Mouse (Mus musculus) frontal cortex, postnatal 36 days (tissue): ENCODE measurements at regions not wholly inside any gene's neighbourhood (a gene's known extent, or its start where the extent isn't known, plus 50 kb on each side); places are given as distances from the start of the nearest gene placed in this dataset.

Experiments
- DNase-seq, 2 experiments: peaks; one replicate each; pipeline ENCODE4 v3.0.0; 2022; ENCODE audit warnings: low spot score in 2 of 2

DNA sequence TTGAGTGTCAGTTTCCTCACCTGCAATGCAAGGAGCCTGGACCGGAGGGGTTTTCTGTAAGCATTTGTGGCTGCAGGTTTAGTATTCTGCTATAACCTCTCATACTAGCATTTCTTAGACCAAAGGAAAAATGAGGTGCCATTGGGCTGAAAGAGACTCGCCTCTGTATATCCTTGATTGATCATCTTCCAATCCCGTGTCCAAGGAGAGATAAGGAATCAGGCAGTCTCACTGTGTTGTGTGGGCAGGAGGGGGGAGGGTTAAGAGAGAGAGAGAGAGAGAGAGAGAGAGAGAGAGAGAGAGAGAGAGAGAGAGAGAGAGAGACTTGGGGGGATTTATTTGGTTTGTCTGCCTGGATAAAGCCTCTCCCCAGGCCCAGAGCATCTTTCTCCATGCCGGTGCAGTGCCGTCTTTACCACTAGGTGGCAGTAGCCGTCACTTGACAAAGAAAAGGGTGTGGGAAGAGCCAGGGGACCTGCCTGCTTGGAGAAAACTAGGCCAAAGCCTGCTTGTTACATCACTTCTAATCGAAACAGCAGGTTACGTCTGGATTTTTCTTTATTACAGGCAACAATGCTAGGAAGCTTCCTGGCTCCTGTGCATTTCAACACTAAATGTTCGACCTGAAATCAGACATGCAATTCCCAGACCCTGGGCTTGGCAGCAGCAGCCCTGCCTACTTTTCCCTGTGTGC is 56.1 kb upstream of the Ces5a start:
- DNase-seq = peak; percentile 92 to 93

DNA sequence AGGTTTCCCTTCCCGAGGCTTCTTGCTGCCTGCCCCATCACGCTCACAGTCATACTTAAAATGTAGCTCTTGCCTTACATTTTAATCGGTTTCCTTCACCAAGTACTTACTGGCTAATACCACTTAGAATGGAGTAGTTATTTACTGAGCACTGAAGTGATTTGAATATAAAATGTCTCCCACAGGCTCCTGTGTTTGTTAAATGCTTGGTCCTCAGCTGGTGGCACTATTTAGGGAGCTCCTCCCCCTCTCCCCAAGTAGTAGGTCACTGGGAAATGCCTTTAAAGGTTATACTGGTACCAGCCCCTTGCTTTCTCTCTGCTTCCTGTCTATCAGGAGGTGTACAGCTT is 56.6 kb upstream of the Ces5a start:
- DNase-seq = no peak

GRCm38 (mm10) chr8:93598613-93599121 is 63.0 kb upstream of the Ces5a start:
- no peak for DNase-seq

DNA sequence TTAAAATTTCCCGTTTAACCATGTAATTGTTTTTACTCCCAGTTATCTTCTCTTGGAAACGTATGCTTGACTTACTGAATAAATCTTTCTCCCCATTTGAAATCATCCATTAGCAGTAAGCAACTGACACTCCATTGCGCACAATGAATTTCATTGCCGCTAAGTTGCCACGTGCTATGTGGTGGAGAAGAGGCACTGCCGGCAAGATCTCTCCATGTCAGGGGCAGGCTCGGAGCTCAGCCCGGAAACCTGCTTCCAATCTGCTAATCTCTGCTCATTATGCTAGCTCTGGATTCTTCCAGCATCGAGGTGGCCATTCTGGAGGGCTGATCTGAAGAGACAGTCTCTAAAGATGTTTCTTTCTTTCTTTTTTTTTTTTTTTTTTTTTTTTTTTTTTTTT is 63.7 kb upstream of the Ces5a start:
- DNase-seq = no peak

GRCm38 (mm10) chr8:93599776-93600175 is 64.1 kb upstream of the Ces5a start:
- DNase-seq = no peak

- peak in 1 of 2 experiments; percentile 15 for DNase-seq
Measured at GRCm38 (mm10) chr8:93626807-93627526, 91.3 kb upstream of the Ces5a start.

DNA sequence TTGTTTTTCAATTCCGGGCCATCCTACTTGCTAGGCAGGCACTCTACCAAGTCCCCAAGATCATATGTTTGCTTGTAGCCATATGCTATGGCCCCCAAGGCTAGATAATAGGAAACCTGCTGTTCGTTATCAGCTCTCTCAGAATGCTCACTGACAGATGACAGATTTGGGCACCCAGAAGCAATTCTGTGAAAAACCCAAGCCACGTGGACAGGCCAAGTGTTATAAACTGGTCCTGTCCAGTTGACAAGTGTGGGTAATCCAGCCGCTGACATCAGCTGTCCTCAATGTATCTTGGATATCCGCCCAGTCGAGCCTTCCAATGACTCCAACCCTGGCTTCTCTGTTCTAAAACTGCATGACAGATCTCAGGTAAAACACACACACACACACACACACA is 92.0 kb upstream of the Ces5a start:
- no peak for DNase-seq

GRCm38 (mm10) chr8:93632896-93633295 is 97.3 kb upstream of the Ces5a start:
- DNase-seq = no peak

DNA sequence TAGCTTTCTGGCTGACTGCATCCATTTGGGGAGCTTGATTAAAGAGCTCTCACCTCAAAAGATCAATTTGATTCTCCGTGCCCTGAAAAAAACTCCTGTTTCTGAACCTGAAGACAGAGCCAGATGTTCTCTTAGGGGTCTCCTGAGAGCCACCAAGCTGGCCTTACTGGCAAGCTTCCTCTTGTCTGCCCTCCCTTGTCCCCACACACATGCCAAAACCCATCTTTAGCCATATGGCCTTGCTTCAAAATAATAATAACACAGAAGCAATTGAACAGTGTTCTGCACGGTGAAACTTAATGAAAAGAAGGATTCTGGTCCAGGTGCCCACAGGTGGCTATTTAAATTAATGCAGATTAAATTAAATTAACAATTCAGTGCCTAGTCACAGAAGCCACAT is 107.1 kb upstream of the Ces5a start:
- DNase-seq = no peak

GRCm38 (mm10) chr8:93643471-93644215 is 108.0 kb upstream of the Ces5a start:
- DNase-seq = no peak

DNA sequence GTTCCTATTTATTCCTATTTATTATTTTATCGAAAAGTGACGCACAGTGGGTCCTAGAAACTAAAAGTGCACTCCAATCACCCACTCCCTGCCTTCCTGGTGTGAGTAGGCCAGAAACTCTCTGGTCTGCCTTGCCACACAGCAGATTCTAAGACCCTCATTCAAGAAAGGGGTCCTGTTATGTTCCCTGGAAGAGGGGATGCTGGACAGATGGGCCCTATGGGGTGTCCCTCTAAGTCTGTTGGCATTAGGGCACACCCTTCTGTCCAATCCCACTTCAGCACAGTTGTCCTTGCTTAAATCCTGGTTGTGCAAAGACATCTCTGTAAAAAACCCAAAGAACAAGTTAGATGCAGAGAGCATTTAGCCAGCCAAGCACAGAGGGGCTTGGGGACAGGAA is 117.8 kb upstream of the Ces5a start:
- DNase-seq = no peak

- DNase-seq = peak; percentile 61 to 76
Measured at GRCm38 (mm10) chr8:93653913-93654705, 118.5 kb upstream of the Ces5a start.

- no peak for DNase-seq
Measured at GRCm38 (mm10) chr8:93655752-93656151, 120.1 kb upstream of the Ces5a start.

DNA sequence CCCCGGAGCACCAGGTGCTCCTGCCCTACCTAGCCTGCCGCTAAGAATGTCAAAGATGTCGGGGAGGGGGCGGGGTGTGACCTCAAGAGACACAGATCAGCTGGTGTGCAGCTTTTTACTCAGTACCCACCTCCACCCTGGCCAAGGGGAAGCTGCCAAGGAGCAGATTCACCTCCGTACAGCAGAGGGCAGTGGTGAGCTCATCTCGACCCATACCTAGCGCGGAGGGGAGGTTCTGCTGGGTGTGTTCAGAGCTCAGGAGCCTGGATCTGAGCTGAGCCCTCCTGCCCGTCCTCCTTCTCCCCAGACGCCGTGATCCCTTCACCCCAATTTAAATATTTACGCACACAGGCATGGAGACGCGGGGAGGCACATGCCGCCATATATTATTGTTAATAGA is 126.1 kb upstream of the Ces5a start:
- peak; percentile 78 to 86 for DNase-seq

GRCm38 (mm10) chr8:93662219-93662618 is 126.6 kb upstream of the Ces5a start:
- DNase-seq = no peak

- no peak for DNase-seq
Measured at GRCm38 (mm10) chr8:93663851-93664250, 128.2 kb upstream of the Ces5a start.

DNA sequence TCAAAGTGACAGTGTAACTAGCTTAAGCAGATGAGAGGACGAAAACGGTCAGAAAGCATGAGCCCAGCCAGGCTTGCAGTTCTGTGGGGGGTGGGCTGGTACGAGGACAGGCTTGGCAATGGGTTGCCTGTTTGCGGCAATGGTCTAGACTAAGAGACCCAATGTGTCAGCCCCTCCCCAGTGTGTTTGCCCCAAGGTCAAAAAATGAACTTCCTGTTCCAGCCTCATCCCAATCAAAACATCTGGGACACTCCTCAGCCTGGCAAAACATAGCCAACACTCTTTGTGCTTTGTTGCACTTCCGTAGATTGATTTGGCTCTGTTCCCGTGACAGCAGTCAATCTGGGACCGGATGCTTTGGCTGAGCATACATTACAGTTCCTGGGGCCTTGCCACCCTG is 132.7 kb upstream of the Ces5a start:
- DNase-seq = no peak

GRCm38 (mm10) chr8:93674721-93675120 is 135.0 kb upstream of the Gnao1 start:
- DNase-seq = no peak

DNA sequence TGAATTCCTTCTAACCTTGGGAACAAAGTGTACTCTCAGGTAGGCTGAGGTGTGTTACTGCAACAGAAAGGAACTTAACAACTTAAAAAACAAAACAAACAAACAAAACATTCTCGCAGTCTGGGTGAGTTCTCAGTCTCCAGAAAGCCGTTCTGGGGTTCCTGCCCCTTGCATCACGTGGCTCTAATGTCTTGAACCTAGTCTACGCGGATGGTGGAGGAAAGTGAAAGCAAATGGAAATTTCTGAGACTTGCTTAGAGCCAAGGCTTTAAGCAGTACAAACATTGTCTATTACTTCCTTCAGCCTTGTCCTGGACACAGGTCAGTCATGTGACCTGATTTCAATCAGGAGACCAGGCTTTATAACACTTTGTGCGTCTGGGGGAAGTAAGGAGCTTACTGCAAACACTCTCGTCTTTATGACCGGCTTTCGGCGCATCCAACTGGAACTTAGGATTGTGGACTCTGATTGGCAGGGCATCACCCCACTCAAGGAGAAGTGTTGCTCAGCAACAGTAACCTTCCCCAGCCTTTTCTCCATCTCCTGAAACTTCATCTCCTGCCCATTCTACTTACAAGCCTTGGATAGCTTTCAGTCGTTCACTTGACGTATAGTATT is 125.9 kb upstream of the Gnao1 start:
- no peak for DNase-seq

GRCm38 (mm10) chr8:93684392-93684791 is 125.4 kb upstream of the Gnao1 start:
- DNase-seq = no peak

GRCm38 (mm10) chr8:93688845-93689244 is 120.9 kb upstream of the Gnao1 start:
- no peak for DNase-seq
